Mouse (Mus musculus) liver, embryonic 16.5 days (tissue): ENCODE data around the gene Atp8b2. TPM values are rescaled to one million over a fixed set of nuclear protein-coding genes. Genes with fewer than 3 reads are reported as not detected.

ENCODE experiments used
- ATAC-seq: fragments of 200-750 bp; cut with Nextera tagmentation; 2 replicates; pipeline ENCODE4 v1.8.0; 2017; ENCODE audit warnings: low read depth, mild to moderate bottlenecking, moderate number of reproducible peaks, moderate library complexity
- H3K27ac ChIP-seq: fragments of 300-500 bp; sonication (generic); 2 replicates; pipeline ENCODE4 v1.5.1; 2014; ENCODE audit warnings: mild to moderate bottlenecking, low read length
- H3K27me3 ChIP-seq: fragments of 300-500 bp; sonication (generic); 2 replicates; pipeline ENCODE4 v1.6.1; 2014; ENCODE audit warnings: low read depth, low read length, mixed read lengths; ENCODE audit not compliant: control insufficient read depth, insufficient read depth
- H3K36me3 ChIP-seq: fragments of 300-500 bp; sonication (generic); 2 replicates; pipeline ENCODE4 v1.6.1; 2014; ENCODE audit warnings: mild to moderate bottlenecking; ENCODE audit not compliant: control insufficient read depth, insufficient read depth
- H3K4me1 ChIP-seq: fragments of 300-500 bp; sonication (generic); 2 replicates; pipeline ENCODE4 v1.6.1; 2014; ENCODE audit warnings: low read depth, low read length, mixed read lengths; ENCODE audit not compliant: control insufficient read depth
- H3K4me2 ChIP-seq: fragments of 300-500 bp; sonication (generic); 2 replicates; pipeline ENCODE4 v1.6.1; 2014; ENCODE audit warnings: low read depth, low read length, mixed read lengths
- H3K4me3 ChIP-seq: fragments of 300-500 bp; sonication (generic); 2 replicates; pipeline ENCODE4 v1.5.1; 2014; ENCODE audit warnings: low read depth, mild to moderate bottlenecking, low read length
- H3K9ac ChIP-seq: fragments of 300-500 bp; sonication (generic); 2 replicates; pipeline ENCODE4 v1.6.1; 2014; ENCODE audit warnings: low read depth, low read length
- H3K9me3 ChIP-seq: fragments of 300-500 bp; sonication (generic); replicated peaks from 2 replicates; pipeline ENCODE4 v1.6.1; 2016; ENCODE audit warnings: low read length; ENCODE audit not compliant: control insufficient read depth
- WGBS: fragments of 180-500 bp; shearing (Covaris S2); extraction: QIAGEN DNeasy Blood & Tissue Kit; methylation state at CpG from one replicate; pipeline ENCODE4 v1.1.7; 2014; ENCODE audit not compliant: insufficient replicate concordance; 5-methylcytosine and 5-hydroxymethylcytosine counted together
- polyA plus RNA-seq: library from polyadenylated mRNA; unstranded; fragments of >200 nt; fragmentation: Nextera tagmentation; extraction: Ambion mirVana; gene quantifications from 2 replicates; pipeline ENCODE4 v1.2.1, GENCODE M21; 2015

Gene Atp8b2
- polyA plus RNA-seq, 1 experiment from 2014 or later: 2.0 TPM

DNA sequence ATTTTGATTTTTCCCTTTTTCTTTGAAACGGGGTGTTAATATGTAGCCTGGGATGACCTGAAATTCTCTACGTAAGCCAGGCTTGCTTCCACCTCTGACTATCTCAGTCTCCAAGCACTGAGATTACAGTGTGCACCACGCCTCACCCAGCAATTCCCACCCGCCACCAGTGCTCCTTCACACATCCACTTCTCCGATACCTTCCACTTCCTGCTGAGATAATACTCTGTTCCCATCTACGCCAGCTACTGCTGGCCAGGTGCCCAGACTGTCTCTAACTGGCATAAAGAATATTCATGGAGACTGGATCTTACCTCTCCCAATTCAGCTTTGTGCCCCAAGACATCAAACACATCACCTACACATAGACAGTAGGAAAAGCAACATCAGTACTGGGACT, 14.7 kb downstream of the Atp8b2 start:
- 60% methylated on average over 6 of the region's 6 CpGs for WGBS
- H3K36me3 ChIP-seq: peaks cover 5% of the 10 kb centered on the region
- H3K4me2 ChIP-seq: no peak overlapping the region
- ATAC-seq: no peak
- H3K27ac ChIP-seq: no peak overlapping the region
- H3K4me1 ChIP-seq: no peaks in the 10 kb centered on the region
- H3K9ac ChIP-seq: no peak overlapping the region
- no peak overlapping the region for H3K4me3 ChIP-seq
- H3K27me3 ChIP-seq: no peaks in the 10 kb centered on the region
- no peaks in the 10 kb centered on the region for H3K9me3 ChIP-seq

DNA sequence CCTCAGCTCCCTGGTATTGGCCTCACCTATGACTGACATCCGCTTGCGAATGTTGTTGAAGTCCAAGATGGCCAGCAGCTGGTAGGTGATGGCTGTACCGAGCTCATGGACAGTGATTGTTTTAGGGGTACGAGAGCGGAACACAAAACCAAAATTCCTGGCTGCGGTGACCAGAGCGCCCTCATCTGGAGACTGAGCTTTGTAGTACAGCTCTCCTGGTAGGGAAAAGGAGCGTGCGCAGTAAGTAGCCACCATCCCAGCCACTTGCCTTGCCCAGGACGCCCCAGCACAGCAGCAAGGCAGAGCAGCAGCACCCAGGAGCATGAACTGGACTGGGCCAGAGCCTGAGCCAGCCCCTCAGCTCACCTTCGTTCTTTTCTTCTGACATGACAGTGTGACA, 15.3 kb downstream of the Atp8b2 start:
- no peak overlapping the region for H3K9ac ChIP-seq
- WGBS: 80% methylated on average over 11 of the region's 11 CpGs
- no peaks in the 10 kb centered on the region for H3K4me1 ChIP-seq
- no peak overlapping the region for H3K27ac ChIP-seq
- H3K36me3 ChIP-seq: peaks cover 6% of the 10 kb centered on the region
- no peaks in the 10 kb centered on the region for H3K9me3 ChIP-seq
- no peak overlapping the region for H3K4me3 ChIP-seq
- no peak for ATAC-seq
- no peak overlapping the region for H3K4me2 ChIP-seq
- H3K27me3 ChIP-seq: no peaks in the 10 kb centered on the region

DNA sequence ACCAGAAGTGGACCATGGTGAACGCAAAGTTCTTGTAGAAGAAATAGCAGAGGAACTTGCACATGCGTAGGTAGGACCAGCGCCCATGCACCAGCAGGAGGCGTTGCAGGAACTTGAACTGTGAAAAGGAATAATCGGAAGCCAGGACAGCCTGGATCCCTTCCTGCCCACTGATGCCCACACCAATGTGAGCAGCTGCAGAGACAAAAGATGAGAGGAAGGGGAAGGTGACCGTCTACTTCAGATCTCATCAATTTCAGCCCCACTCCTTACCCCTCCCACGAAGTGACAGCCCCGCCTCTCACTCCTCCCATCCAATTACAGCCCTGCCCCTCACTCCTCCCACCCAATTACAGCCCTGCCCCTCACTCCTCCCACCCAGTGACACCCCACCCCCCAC, 18.3 kb downstream of the Atp8b2 start:
- Histone ChIP-seq H3K36me3 (peaks cover 6% of the 10 kb centered on the region), H3K27me3 (no peaks in the 10 kb centered on the region), H3K9me3 (no peaks in the 10 kb centered on the region), H3K4me3 (no peak overlapping the region), H3K4me1 (no peaks in the 10 kb centered on the region), H3K27ac (no peak overlapping the region), H3K4me2 (no peak overlapping the region), H3K9ac (no peak overlapping the region)
- no peak for ATAC-seq
- WGBS: 72% methylated on average over 7 of the region's 8 CpGs

DNA sequence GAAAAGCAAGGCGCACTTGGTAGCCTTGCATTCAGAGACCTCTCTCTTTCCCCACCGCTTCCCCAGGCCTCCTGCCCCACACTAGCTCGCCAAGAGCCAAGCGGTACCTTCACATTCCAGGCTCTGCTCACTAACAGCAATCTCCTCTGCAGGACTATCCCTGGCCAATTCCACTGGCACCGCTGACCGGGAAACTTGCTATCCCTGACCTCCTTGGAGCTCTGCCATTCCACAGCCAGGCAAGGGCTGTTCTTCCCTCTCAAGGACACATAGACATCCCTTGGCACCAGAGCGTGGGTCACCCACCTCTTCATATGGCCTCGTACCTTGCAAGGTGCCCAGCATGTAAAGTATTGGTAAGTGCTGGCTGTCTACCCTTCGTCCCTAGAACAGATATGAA, 20.4 kb downstream of the Atp8b2 start:
- 71% methylated on average over 9 of the region's 9 CpGs for WGBS
- ATAC-seq: no peak
- H3K36me3 ChIP-seq: peaks cover 5% of the 10 kb centered on the region
- no peak overlapping the region for H3K4me2 ChIP-seq
- H3K27ac ChIP-seq: no peak overlapping the region
- H3K9ac ChIP-seq: no peak overlapping the region
- no peaks in the 10 kb centered on the region for H3K9me3 ChIP-seq
- H3K4me3 ChIP-seq: no peak overlapping the region
- H3K27me3 ChIP-seq: no peaks in the 10 kb centered on the region
- H3K4me1 ChIP-seq: no peaks in the 10 kb centered on the region

DNA sequence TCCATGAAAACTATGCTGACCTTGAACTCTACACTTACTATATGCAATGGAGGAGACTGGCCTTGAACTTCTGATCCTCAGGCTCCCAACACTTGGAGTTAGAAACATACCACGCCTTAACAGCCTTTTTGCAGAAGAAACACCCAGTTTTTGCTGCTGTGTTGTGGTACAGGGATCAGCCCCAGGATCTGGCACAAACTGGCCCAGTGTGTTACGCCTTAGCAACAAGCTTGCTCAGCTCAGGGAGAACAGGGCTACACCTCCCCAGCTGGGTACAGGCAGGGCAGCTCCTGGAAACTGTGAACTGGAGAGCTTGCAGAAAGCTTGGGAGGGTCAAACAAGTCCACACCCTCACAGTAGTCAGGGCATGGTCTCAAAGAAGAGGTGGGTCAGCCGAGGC, 26.8 kb downstream of the Atp8b2 start:
- no peak overlapping the region for H3K9ac ChIP-seq

DNA sequence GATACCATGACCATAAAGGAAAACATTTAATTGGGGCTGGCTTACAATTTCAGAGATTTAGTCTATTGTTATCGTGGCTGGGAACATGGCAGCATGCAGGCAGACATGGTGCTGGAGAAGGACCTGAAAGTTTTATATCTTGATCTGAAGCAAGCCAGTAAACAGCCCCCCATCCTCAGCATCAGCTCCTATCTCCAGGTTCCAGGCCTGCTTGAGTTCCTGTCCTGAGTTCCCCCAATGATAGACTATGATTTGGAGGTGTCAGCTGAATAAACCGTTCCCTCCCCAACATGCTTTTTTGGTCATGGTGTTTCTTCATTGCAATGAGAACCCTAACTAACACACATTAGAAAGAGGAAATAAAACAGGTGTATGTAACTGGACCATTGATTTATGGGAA, 30.4 kb downstream of the Atp8b2 start:
- no peak for ATAC-seq
- no peaks in the 10 kb centered on the region for H3K9me3 ChIP-seq
- H3K4me3 ChIP-seq: no peak overlapping the region
- H3K27me3 ChIP-seq: no peaks in the 10 kb centered on the region
- H3K36me3 ChIP-seq: no peaks in the 10 kb centered on the region
- 55% methylated on average over 2 of the region's 2 CpGs for WGBS
- H3K9ac ChIP-seq: no peak overlapping the region
- H3K27ac ChIP-seq: no peak overlapping the region
- no peak overlapping the region for H3K4me2 ChIP-seq
- H3K4me1 ChIP-seq: no peaks in the 10 kb centered on the region

More for the DNA sequence above, 26.8 kb downstream of the Atp8b2 start:
- H3K4me2 ChIP-seq: no peak overlapping the region
- H3K27ac ChIP-seq: no peak overlapping the region
- H3K9me3 ChIP-seq: no peaks in the 10 kb centered on the region
- no peaks in the 10 kb centered on the region for H3K36me3 ChIP-seq
- H3K4me3 ChIP-seq: no peak overlapping the region
- no peaks in the 10 kb centered on the region for H3K4me1 ChIP-seq
- H3K27me3 ChIP-seq: no peaks in the 10 kb centered on the region
- no peak for ATAC-seq
- WGBS: 75% methylated on average over 3 of the region's 3 CpGs

DNA sequence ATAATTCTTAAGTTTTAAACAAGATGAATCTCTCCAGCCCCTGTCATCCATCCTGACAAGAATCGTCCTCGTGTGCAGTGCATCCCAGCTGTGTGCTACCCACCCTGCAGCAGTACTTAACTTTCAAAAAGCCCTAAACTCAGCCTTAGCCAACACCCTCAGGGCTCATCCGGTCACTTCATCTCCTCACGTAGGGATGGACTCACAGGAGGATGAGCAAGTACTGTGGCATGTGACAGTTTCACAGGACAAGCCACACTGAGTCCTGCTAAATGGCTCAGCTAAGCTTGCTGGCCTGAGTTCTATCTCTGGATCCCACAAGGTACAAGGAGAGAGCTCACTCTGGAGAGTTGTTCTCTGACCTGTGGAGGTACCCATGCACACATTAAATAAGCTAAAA, 34.4 kb downstream of the Atp8b2 start:
- Histone ChIP-seq H3K4me2 (no peak overlapping the region), H3K9me3 (no peaks in the 10 kb centered on the region), H3K27ac (no peak overlapping the region), H3K4me3 (no peak overlapping the region), H3K36me3 (no peaks in the 10 kb centered on the region), H3K27me3 (no peaks in the 10 kb centered on the region), H3K9ac (no peak overlapping the region), H3K4me1 (no peaks in the 10 kb centered on the region)
- ATAC-seq: no peak
- WGBS: 60% methylated on average over 4 of the region's 4 CpGs

DNA sequence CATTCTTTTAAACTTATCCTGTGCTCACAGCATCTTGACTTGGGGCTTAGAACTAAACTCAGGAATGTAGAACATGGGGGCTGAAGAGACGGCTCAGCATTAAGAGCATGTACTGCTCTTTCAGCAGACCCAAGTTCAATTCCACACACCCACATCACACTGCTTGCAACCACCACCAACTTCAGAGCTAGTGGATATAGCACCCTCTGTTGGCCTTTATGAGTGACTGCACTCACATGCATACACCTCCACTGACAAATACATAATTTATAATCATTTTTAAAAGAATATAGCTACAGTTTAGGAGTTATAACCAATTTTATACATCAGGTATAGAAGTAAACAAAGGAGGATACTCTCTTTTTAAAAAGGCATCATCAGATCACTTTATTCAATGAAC, 36.9 kb downstream of the Atp8b2 start:
- H3K9ac ChIP-seq: no peak overlapping the region
- no peaks in the 10 kb centered on the region for H3K9me3 ChIP-seq
- H3K4me3 ChIP-seq: no peak overlapping the region
- H3K4me1 ChIP-seq: no peaks in the 10 kb centered on the region
- ATAC-seq: no peak
- 80% methylated on average over 1 of the region's 1 CpGs for WGBS
- H3K27me3 ChIP-seq: no peaks in the 10 kb centered on the region
- H3K27ac ChIP-seq: no peak overlapping the region
- H3K4me2 ChIP-seq: no peak overlapping the region
- no peaks in the 10 kb centered on the region for H3K36me3 ChIP-seq

DNA sequence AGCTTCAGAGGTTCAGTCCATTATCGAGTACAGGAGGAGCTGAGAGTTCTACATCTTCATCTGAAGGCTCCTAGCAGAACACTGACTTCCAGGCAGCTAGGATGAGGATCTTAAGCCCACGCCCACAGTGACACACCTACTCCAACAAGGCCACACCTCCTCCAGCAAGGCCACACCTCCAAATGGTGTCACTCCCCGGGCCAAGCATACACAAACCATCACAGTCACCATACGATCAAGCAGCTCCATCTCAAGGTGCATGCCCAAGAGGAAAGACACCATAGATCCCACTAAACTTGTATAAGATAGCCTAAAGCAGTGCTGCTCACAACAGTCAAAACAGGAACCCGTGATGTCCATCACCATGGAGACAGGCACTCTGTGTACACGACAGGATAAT, 42.6 kb downstream of the Atp8b2 start:
- no peak for ATAC-seq
- H3K4me3 ChIP-seq: no peak overlapping the region
- no peak overlapping the region for H3K9ac ChIP-seq
- H3K9me3 ChIP-seq: no peaks in the 10 kb centered on the region
- H3K27me3 ChIP-seq: no peaks in the 10 kb centered on the region
- no peaks in the 10 kb centered on the region for H3K4me1 ChIP-seq
- H3K27ac ChIP-seq: no peak overlapping the region
- WGBS: 41% methylated on average over 6 of the region's 6 CpGs
- no peaks in the 10 kb centered on the region for H3K36me3 ChIP-seq
- no peak overlapping the region for H3K4me2 ChIP-seq

DNA sequence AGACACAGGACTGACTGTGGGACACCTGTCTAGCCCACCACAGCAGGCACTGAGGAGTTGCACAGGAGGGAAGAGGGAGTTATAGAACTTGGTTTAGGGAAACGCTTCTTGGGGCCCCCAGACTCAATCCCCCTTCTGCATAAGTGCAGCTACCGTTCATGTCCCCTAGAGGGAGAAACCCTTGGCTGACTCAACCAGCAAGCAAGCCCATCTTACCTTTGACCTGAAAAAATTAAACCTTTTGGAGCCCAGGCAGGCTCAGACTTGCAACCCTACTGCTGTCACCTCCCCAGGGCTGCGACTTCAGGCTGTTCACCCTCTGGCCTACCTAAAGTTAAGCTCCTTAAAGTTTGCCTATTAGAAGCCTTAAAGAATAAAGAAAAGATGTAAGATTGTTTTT, 45.9 kb downstream of the Atp8b2 start:
- Histone ChIP-seq H3K4me1 (no peaks in the 10 kb centered on the region; the same call in 1 of the 2 replicates), H3K4me2 (no peak overlapping the region), H3K9me3 (no peaks in the 10 kb centered on the region), H3K27ac (no peak overlapping the region), H3K36me3 (no peaks in the 10 kb centered on the region), H3K9ac (no peak overlapping the region), H3K4me3 (no peak overlapping the region), H3K27me3 (peaks cover 18% of the 10 kb centered on the region)
- WGBS: 46% methylated on average over 3 of the region's 3 CpGs
- no peak for ATAC-seq
